Mouse (Mus musculus) liver, embryonic 16.5 days (tissue): Measurements from ENCODE around the gene Ppib. TPM values are rescaled to one million over a fixed set of nuclear protein-coding genes. Genes with fewer than 3 reads are reported as not detected.

ENCODE experiments used
- ATAC-seq: fragments of 200-750 bp; cut with Nextera tagmentation; 2 replicates; pipeline ENCODE4 v1.8.0; 2017; ENCODE audit warnings: low read depth, mild to moderate bottlenecking, moderate number of reproducible peaks, moderate library complexity
- H3K27ac ChIP-seq: fragments of 300-500 bp; sonication (generic); 2 replicates; pipeline ENCODE4 v1.5.1; 2014; ENCODE audit warnings: mild to moderate bottlenecking, low read length
- H3K27me3 ChIP-seq: fragments of 300-500 bp; sonication (generic); 2 replicates; pipeline ENCODE4 v1.6.1; 2014; ENCODE audit warnings: low read depth, low read length, mixed read lengths; ENCODE audit not compliant: control insufficient read depth, insufficient read depth
- H3K36me3 ChIP-seq: fragments of 300-500 bp; sonication (generic); 2 replicates; pipeline ENCODE4 v1.6.1; 2014; ENCODE audit warnings: mild to moderate bottlenecking; ENCODE audit not compliant: control insufficient read depth, insufficient read depth
- H3K4me1 ChIP-seq: fragments of 300-500 bp; sonication (generic); 2 replicates; pipeline ENCODE4 v1.6.1; 2014; ENCODE audit warnings: low read depth, low read length, mixed read lengths; ENCODE audit not compliant: control insufficient read depth
- H3K4me2 ChIP-seq: fragments of 300-500 bp; sonication (generic); 2 replicates; pipeline ENCODE4 v1.6.1; 2014; ENCODE audit warnings: low read depth, low read length, mixed read lengths
- H3K4me3 ChIP-seq: fragments of 300-500 bp; sonication (generic); 2 replicates; pipeline ENCODE4 v1.5.1; 2014; ENCODE audit warnings: low read depth, mild to moderate bottlenecking, low read length
- H3K9ac ChIP-seq: fragments of 300-500 bp; sonication (generic); 2 replicates; pipeline ENCODE4 v1.6.1; 2014; ENCODE audit warnings: low read depth, low read length
- H3K9me3 ChIP-seq: fragments of 300-500 bp; sonication (generic); replicated peaks from 2 replicates; pipeline ENCODE4 v1.6.1; 2016; ENCODE audit warnings: low read length; ENCODE audit not compliant: control insufficient read depth
- WGBS: fragments of 180-500 bp; shearing (Covaris S2); extraction: QIAGEN DNeasy Blood & Tissue Kit; methylation state at CpG from one replicate; pipeline ENCODE4 v1.1.7; 2014; ENCODE audit not compliant: insufficient replicate concordance; 5-methylcytosine and 5-hydroxymethylcytosine counted together
- polyA plus RNA-seq: library from polyadenylated mRNA; unstranded; fragments of >200 nt; fragmentation: Nextera tagmentation; extraction: Ambion mirVana; gene quantifications from 2 replicates; pipeline ENCODE4 v1.2.1, GENCODE M21; 2015

Gene Ppib
- polyA plus RNA-seq = 412 and 425 TPM in 2 replicates

- Histone ChIP-seq H3K4me1 (peaks cover 19% of the 10 kb centered on the region), H3K36me3 (peaks cover 24% of the 10 kb centered on the region), H3K4me2 (peak within 1 kb of the TSS; percentile 75), H3K9me3 (no peaks in the 10 kb centered on the region), H3K9ac (peak within 1 kb of the TSS; percentile 95), H3K27ac (peak within 1 kb of the TSS; percentile 88), H3K4me3 (peak within 1 kb of the TSS; percentile 93), H3K27me3 (no peaks in the 10 kb centered on the region)
- WGBS = under 1% methylated on average over 50 of the region's 51 CpGs
- peak; percentile 97 for ATAC-seq
Measured at GRCm38 (mm10) chr9:66059583-66060307, at the start of gene Ppib. Gene Ppib, plus strand, starts transcription at chr9:66060222.

- no peak overlapping the region for H3K4me3 ChIP-seq
- no peaks in the 10 kb centered on the region for H3K4me1 ChIP-seq
- no peak for ATAC-seq
- H3K27ac ChIP-seq = no peak overlapping the region
- no peaks in the 10 kb centered on the region for H3K36me3 ChIP-seq
- H3K9me3 ChIP-seq = no peaks in the 10 kb centered on the region
- H3K9ac ChIP-seq = no peak overlapping the region
- no peak overlapping the region for H3K4me2 ChIP-seq
- no peaks in the 10 kb centered on the region for H3K27me3 ChIP-seq
Measured at GRCm38 (mm10) chr9:66020601-66021000, 39.4 kb upstream of the Ppib start.

GRCm38 (mm10) chr9:66038082-66038481 lies 21.9 kb upstream of the Ppib start:
- H3K27ac ChIP-seq = no peak overlapping the region
- H3K4me3 ChIP-seq = no peak overlapping the region
- no peaks in the 10 kb centered on the region for H3K9me3 ChIP-seq
- WGBS = 84% methylated on average over 4 of the region's 4 CpGs
- no peaks in the 10 kb centered on the region for H3K27me3 ChIP-seq
- H3K4me2 ChIP-seq = no peak overlapping the region
- no peaks in the 10 kb centered on the region for H3K4me1 ChIP-seq
- no peak for ATAC-seq
- no peaks in the 10 kb centered on the region for H3K36me3 ChIP-seq
- H3K9ac ChIP-seq = no peak overlapping the region

DNA sequence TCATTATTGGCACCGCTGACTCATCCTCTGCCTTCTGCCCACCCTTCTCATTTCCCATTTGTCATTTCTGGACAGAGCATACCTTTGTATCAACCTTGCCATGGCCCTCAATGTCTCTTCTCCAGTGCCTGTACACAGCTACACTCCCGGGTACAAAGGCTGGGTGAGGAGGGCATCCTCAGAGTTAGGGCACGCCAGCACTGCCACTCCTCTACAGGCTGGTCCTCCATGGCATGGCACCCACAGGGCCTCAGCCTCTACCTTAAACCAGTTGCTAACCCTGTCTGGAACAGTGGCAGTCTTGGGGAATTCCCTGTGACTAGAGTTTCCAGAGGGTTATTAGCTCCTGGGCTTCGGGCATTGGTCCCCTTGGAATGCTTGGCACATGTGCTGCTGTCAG lies 21.4 kb upstream of the Ppib start:
- Histone ChIP-seq H3K4me3 (no peak overlapping the region), H3K4me2 (no peak overlapping the region), H3K36me3 (no peaks in the 10 kb centered on the region), H3K9me3 (no peaks in the 10 kb centered on the region), H3K9ac (no peak overlapping the region), H3K27ac (no peak overlapping the region), H3K27me3 (no peaks in the 10 kb centered on the region), H3K4me1 (no peaks in the 10 kb centered on the region)
- WGBS = 81% methylated on average over 4 of the region's 4 CpGs
- ATAC-seq = no peak

GRCm38 (mm10) chr9:66039290-66039689 lies 20.7 kb upstream of the Ppib start:
- Histone ChIP-seq H3K27ac (no peak overlapping the region), H3K4me2 (no peak overlapping the region), H3K9me3 (no peaks in the 10 kb centered on the region), H3K36me3 (no peaks in the 10 kb centered on the region), H3K4me1 (no peaks in the 10 kb centered on the region), H3K4me3 (no peak overlapping the region), H3K9ac (no peak overlapping the region), H3K27me3 (no peaks in the 10 kb centered on the region)
- 78% methylated on average over 4 of the region's 4 CpGs for WGBS
- no peak for ATAC-seq

GRCm38 (mm10) chr9:66040801-66041200 lies 19.2 kb upstream of the Ppib start:
- Histone ChIP-seq H3K36me3 (no peaks in the 10 kb centered on the region), H3K9me3 (no peaks in the 10 kb centered on the region), H3K4me3 (no peak overlapping the region), H3K9ac (no peak overlapping the region), H3K4me2 (no peak overlapping the region), H3K27ac (no peak overlapping the region), H3K4me1 (no peaks in the 10 kb centered on the region), H3K27me3 (no peaks in the 10 kb centered on the region)
- no peak for ATAC-seq
- WGBS = 68% methylated on average over 3 of the region's 3 CpGs

DNA sequence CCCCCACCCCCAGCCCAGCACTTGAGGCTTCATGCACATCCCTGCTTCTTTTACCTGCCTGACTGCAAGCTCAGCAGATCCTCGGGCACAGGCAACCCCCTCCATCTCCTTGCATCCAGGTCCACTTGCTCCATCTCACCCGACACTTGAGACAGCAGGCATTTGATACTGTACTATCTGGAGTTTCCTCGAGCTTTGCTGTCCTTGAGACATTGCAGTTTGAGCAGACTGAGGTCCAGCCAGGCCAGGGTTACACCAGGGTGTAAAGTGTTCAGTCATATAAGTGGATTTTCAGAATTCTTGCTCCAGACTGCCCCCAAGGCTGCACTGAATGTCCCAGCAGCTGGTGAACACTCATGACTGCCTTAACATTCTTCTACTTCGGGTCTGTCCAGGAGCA lies 17.7 kb upstream of the Ppib start:
- Histone ChIP-seq H3K9me3 (no peaks in the 10 kb centered on the region), H3K4me2 (no peak overlapping the region), H3K27ac (no peak overlapping the region), H3K36me3 (no peaks in the 10 kb centered on the region), H3K4me3 (no peak overlapping the region), H3K4me1 (no peaks in the 10 kb centered on the region), H3K9ac (no peak overlapping the region), H3K27me3 (no peaks in the 10 kb centered on the region)
- no peak for ATAC-seq
- 71% methylated on average over 4 of the region's 4 CpGs for WGBS

GRCm38 (mm10) chr9:66043241-66043640 lies 16.8 kb upstream of the Ppib start:
- no peak for ATAC-seq
- WGBS = 75% methylated on average over 3 of the region's 3 CpGs

DNA sequence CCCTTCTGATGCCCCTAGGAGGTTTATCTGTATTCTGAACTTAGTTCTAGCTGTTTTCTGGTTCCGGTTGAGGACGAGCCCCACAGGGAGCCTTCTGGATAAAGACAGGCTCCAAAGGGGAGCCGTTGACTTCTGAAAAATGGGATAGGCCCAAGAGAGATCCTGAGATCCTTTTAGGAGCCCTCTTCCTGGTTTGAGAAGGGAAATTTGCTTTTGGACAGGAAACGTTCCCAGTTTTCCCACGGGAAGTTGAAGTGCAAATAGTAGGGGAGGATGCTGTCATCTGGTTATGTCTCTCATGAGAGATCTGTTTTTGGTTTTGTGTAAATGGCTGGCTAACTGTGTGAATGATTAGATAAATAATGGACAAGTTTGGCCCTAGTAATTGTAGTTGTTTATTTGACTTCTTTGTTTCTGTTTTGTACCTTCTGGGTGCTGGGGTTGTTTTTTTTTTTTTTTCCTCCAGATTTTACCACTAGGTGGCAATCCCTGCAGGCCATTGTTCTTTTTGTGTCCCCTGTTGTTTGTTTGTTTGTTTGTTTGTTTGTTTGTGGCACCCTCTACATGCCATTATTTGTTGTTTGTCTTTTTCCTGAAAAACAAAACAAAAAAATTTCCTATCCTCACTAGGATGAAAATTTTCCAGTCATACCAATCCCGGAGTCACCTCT lies 10.0 kb upstream of the Ppib start:
- H3K27ac ChIP-seq = no peak overlapping the region
- H3K9ac ChIP-seq = no peak overlapping the region
- no peak for ATAC-seq
- no peaks in the 10 kb centered on the region for H3K27me3 ChIP-seq
- no peaks in the 10 kb centered on the region for H3K36me3 ChIP-seq
- no peaks in the 10 kb centered on the region for H3K4me1 ChIP-seq
- H3K4me3 ChIP-seq = no peak overlapping the region
- H3K9me3 ChIP-seq = 0 out of 2 replicates have a peak, but pooled peaks cover 2% of the 10 kb centered on the region
- no peak overlapping the region for H3K4me2 ChIP-seq
- 73% methylated on average over 6 of the region's 6 CpGs for WGBS

More at GRCm38 (mm10) chr9:66043241-66043640, 16.8 kb upstream of the Ppib start:
- Histone ChIP-seq H3K4me1 (no peaks in the 10 kb centered on the region), H3K9ac (no peak overlapping the region), H3K9me3 (no peaks in the 10 kb centered on the region), H3K27me3 (no peaks in the 10 kb centered on the region), H3K36me3 (no peaks in the 10 kb centered on the region), H3K27ac (no peak overlapping the region), H3K4me2 (no peak overlapping the region), H3K4me3 (no peak overlapping the region)
